Mouse (Mus musculus): ENCODE results near the gene Fgf5.

- TF ChIP-seq CTCF (conservative IDR thresholded peaks at IDR 0.05; ENCODE audit: low read length), result no peak
- TF ChIP-seq NANOG (IDR thresholded peaks at IDR 0.05; ENCODE audit: borderline replicate concordance, low read length), result no peak
- no peak for TF ChIP-seq POU5F1 (IDR thresholded peaks at IDR 0.05; ENCODE audit: borderline replicate concordance, low read length)
Observed at GRCm38 (mm10) chr5:98245303-98245702, 8.7 kb upstream of the Fgf5 start.

Data from E14TG2a.4 (cell line).